Mouse (Mus musculus): Measurements from ENCODE around the gene Sel1l3.

Gene Sel1l3

GRCm38 (mm10) chr5:53212782-53213710 is 681 bp downstream of the Sel1l3 start:
- DNase-seq (ENCODE audit: low read depth) = no peak

- DNase-seq (ENCODE audit: low read depth) = no peak
These were observed 1.5 kb downstream of the Sel1l3 start for GRCm38 (mm10) chr5:53212087-53212781.

GRCm38 (mm10) chr5:53211241-53211640 is 2.5 kb downstream of the Sel1l3 start:
- no peak for DNase-seq (ENCODE audit: low read depth)

GRCm38 (mm10) chr5:53210481-53210880 is 3.2 kb downstream of the Sel1l3 start:
- no peak for DNase-seq (ENCODE audit: low read depth)

- no peak for DNase-seq (ENCODE audit: low read depth)
These were observed 4.0 kb downstream of the Sel1l3 start for GRCm38 (mm10) chr5:53209773-53210172.

- DNase-seq (ENCODE audit: low read depth) = no peak
These were observed 5.0 kb downstream of the Sel1l3 start for GRCm38 (mm10) chr5:53208731-53209130.

- no peak for DNase-seq (ENCODE audit: low read depth)
These were observed 7.2 kb downstream of the Sel1l3 start for GRCm38 (mm10) chr5:53206575-53206974.

GRCm38 (mm10) chr5:53202748-53203147 is 11.0 kb downstream of the Sel1l3 start:
- no peak for DNase-seq (ENCODE audit: low read depth)

- DNase-seq (ENCODE audit: low read depth) = no peak
These were observed 12.9 kb downstream of the Sel1l3 start for GRCm38 (mm10) chr5:53200825-53201224.

- no peak for DNase-seq (ENCODE audit: low read depth)
These were observed 15.3 kb downstream of the Sel1l3 start for GRCm38 (mm10) chr5:53198408-53198807.

GRCm38 (mm10) chr5:53196387-53197088 is 17.2 kb downstream of the Sel1l3 start:
- DNase-seq (ENCODE audit: low read depth) = no peak

GRCm38 (mm10) chr5:53194841-53195240 is 18.9 kb downstream of the Sel1l3 start:
- no peak for DNase-seq (ENCODE audit: low read depth)

- DNase-seq (ENCODE audit: low read depth) = no peak
These were observed 19.3 kb downstream of the Sel1l3 start for GRCm38 (mm10) chr5:53194421-53194820.

- DNase-seq (ENCODE audit: low read depth) = no peak
These were observed 20.4 kb downstream of the Sel1l3 start for GRCm38 (mm10) chr5:53193092-53194030.

GRCm38 (mm10) chr5:53188608-53189007 is 25.1 kb downstream of the Sel1l3 start:
- no peak for DNase-seq (ENCODE audit: low read depth)

- no peak for DNase-seq (ENCODE audit: low read depth)
These were observed 26.5 kb downstream of the Sel1l3 start for GRCm38 (mm10) chr5:53187245-53187644.

- no peak for DNase-seq (ENCODE audit: low read depth)
These were observed 27.9 kb downstream of the Sel1l3 start for GRCm38 (mm10) chr5:53185803-53186202.

GRCm38 (mm10) chr5:53179965-53180364 is 33.8 kb downstream of the Sel1l3 start:
- no peak for DNase-seq (ENCODE audit: low read depth)

- no peak for DNase-seq (ENCODE audit: low read depth)
These were observed 37.0 kb downstream of the Sel1l3 start for GRCm38 (mm10) chr5:53176703-53177102.

GRCm38 (mm10) chr5:53176075-53176474 is 37.7 kb downstream of the Sel1l3 start:
- DNase-seq (ENCODE audit: low read depth) = no peak

- no peak for DNase-seq (ENCODE audit: low read depth)
These were observed 38.5 kb downstream of the Sel1l3 start for GRCm38 (mm10) chr5:53175195-53175594.

Measured in c-Kit-positive CD71-positive TER-119-negative erythroid progenitor cells, embryonic 14.5 days (primary cell).